Mouse (Mus musculus) bone marrow, adult 2 months (tissue): ENCODE data around the gene Hnrnpf.

Source experiments
- CTCF ChIP-seq: fragments of 200-500 bp; IDR thresholded peaks from 2 replicates; pipeline ENCODE4 v1.5.1; 2011; ENCODE audit warnings: low read length, control low read depth; ENCODE audit not compliant: control insufficient read depth, insufficient read depth
- POLR2A ChIP-seq: fragments of 200-500 bp; IDR thresholded peaks from 2 replicates; pipeline ENCODE4 v1.6.1; 2011; ENCODE audit warnings: low read depth, mild to moderate bottlenecking, control low read depth, low read length, borderline replicate concordance; ENCODE audit not compliant: control insufficient read depth

DNA sequence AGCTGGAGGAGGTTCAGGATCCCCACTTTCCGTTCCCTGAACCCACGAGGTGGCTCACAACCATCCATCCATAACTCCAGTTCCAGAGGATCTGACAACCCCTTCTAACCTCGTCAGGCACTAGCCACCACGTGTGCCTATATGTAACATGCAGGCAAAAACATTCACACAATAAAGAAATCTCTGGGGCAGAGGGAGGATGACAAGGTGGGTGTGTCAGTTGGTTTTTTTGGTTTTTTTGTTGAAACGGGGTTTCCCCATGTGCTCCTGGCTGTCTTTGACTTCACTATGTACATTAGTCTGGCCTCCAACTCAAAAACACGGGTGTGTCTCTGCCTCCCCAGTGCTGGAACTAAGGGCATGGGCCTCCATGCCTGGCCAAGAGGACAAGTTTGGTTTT, 9.9 kb upstream of the Hnrnpf start:
- TF ChIP-seq POLR2A (no peak), CTCF (no peak)
